Mouse (Mus musculus) splenic B cell, adult 2 months (primary cell): ENCODE data around the gene Prn.

ENCODE experiments used
- DNase-seq: peaks from one replicate; pipeline ENCODE4 v3.0.0-alpha.2; 2011; ENCODE audit warnings: low read depth, low spot score
- H3K27me3 ChIP-seq: 2 replicates; pipeline ENCODE4 v1.6.1; 2012; ENCODE audit warnings: mild to moderate bottlenecking, low read length, moderate library complexity, mixed read lengths; ENCODE audit not compliant: control insufficient read depth, poor library complexity, insufficient read depth, severe bottlenecking
- H3K36me3 ChIP-seq: 2 replicates; pipeline ENCODE4 v1.6.1; 2012; ENCODE audit warnings: mild to moderate bottlenecking, low read length, moderate library complexity, mixed read lengths; ENCODE audit not compliant: control insufficient read depth, poor library complexity, insufficient read depth, severe bottlenecking

The Prn gene

GRCm38 (mm10) chr2:131949767-131950597 lies 40.2 kb downstream of the Prn start:
- no peaks in the 10 kb centered on the region for H3K36me3 ChIP-seq
- no peaks in the 10 kb centered on the region for H3K27me3 ChIP-seq
- DNase-seq, result peak; percentile 67

GRCm38 (mm10) chr2:131950598-131951095 lies 40.9 kb downstream of the Prn start, which contains the start of gene Prnd:
TSS of gene Prnd (plus strand) at chr2:131950861.
- Histone ChIP-seq H3K27me3 (no peaks in the 10 kb centered on the region), H3K36me3 (no peaks in the 10 kb centered on the region)
- peak; percentile 55 for DNase-seq

DNA sequence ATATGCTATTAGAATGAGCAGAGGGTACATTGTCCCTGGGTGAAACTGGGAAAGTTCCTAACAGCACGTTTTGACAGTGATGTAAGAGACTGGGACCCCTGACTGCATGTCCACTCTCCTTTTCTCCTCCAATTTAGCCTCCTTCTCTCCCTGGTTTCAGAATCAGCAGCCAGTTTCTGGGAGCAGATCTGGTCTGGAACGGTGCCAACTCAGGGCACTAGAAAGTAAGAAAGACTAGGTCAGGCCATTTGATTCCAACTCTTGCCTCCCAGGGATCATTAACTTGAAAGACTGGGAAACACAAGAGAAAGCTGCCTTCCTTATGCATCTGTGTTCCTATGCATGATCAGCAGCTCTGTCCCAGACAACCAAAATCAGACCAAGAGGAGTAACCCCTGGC lies 42.7 kb downstream of the Prn start:
- Histone ChIP-seq H3K36me3 (no peaks in the 10 kb centered on the region), H3K27me3 (no peaks in the 10 kb centered on the region)
- no peak for DNase-seq

GRCm38 (mm10) chr2:131952961-131953538 lies 43.3 kb downstream of the Prn start:
- no peaks in the 10 kb centered on the region for H3K36me3 ChIP-seq
- peak; percentile 8 for DNase-seq
- H3K27me3 ChIP-seq, result no peaks in the 10 kb centered on the region

GRCm38 (mm10) chr2:131953711-131954110 lies 44.0 kb downstream of the Prn start:
- Histone ChIP-seq H3K27me3 (no peaks in the 10 kb centered on the region), H3K36me3 (no peaks in the 10 kb centered on the region)
- no peak for DNase-seq

GRCm38 (mm10) chr2:131954835-131955234 lies 45.1 kb downstream of the Prn start:
- no peak for DNase-seq
- no peaks in the 10 kb centered on the region for H3K27me3 ChIP-seq
- no peaks in the 10 kb centered on the region for H3K36me3 ChIP-seq

DNA sequence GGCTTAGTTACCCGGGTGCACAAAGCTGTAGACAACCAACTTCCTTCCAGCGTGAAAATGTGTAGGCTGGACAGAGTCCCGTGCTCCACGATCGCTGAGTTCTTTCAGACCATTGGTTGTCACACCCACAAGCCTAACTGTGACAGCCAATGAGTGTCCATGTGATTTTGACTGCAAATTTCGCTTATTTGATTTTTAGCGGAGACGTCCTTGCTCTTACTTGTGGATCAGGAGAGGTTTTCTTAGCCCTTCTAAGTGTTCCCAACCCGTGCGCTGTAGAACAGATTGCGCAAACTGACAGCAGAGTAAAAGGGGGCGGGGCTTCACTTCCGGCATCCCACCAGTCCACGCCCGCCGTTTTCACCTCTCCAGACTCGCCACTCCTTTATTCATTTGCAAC lies 45.5 kb downstream of the Prn start:
- Histone ChIP-seq H3K27me3 (no peaks in the 10 kb centered on the region), H3K36me3 (no peaks in the 10 kb centered on the region)
- peak; percentile 41 for DNase-seq

DNA sequence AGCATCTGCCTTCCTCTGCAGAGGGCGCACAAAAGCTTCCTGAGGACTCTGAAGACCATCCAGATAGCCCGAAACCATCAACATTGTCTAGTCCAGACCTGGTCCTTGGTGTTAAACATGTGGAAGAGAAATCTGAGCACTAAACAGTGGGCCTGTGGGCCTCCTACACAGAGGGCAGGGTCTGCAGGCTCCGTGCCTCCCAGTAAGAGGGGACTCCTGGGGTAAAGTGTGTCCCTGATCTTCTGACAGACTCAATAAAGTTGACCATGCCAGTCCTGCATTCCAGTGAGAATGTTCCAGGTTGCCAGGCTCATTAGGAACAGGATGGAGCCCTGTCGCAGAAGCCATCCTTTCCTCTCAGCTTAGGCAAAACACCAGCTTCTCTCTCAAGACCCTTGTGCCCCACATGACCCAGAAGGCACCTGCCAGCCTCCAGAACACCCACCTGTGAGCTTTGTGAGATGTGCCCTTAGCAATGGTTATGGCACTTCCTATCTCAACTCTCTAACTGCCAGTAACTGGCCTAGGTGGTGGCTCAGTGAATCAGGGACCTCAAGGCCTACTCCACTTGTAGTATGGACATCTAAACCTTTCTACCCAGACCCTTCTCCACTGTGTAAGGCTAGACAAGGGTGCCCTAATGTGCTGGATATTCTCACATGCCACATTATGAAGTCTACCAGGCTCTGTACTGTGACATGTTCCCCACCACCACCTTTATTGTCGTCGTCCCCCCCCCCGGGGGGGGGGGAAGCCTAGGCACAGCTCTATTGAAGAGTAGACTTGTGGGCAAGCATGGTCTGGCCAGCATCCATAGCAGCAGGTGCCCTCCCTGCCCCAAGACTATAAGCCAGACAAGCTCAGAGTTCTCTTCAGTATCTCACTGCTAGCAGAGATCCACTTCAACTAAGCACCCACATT lies 46.8 kb downstream of the Prn start:
- H3K36me3 ChIP-seq, result no peaks in the 10 kb centered on the region
- no peaks in the 10 kb centered on the region for H3K27me3 ChIP-seq
- DNase-seq, result no peak

DNA sequence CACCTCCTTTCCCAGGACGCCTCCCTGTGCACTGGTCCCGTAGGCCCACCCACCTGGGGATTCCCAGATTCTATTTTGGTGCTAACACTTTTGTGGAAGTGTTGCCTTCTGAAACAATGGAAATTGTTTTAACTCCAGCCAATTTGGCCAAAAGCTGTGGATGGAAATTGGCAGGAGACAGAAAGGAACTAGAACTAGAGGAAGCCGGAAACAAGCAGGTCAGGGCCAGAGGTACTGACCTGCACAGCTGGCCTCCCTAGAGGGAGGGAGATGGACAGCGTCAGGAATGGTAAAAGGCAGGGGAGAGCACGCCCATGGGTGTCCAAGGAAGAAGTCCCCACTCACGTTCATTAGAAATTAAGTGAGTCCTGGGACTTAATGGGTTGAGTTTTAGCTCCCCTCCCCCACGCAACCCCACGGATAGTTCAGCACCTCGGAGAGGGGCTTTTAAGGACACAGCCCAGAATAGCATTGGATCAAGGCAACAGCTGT lies 48.0 kb downstream of the Prn start:
- DNase-seq, result no peak
- no peaks in the 10 kb centered on the region for H3K27me3 ChIP-seq
- H3K36me3 ChIP-seq, result no peaks in the 10 kb centered on the region

DNA sequence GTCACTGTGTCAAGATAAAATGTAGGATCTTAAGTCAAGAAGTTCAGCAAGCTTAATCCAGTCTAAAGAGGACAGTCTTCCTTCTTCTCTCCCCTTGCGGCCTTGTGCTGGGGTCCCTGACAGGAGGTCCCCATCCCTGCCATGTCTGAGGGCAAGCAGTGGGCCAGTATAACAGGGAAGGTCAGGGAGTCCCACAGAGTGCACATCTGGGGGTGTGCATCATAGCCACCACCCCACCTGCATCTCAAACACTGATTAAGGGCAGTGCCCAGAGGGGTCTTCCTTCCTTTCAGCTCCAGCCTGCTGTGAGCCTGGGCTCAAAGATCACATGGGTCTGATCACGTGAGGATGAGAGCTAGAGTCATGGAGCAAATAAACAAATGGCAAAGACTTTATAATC lies 51.9 kb downstream of the Prn start:
- no peaks in the 10 kb centered on the region for H3K36me3 ChIP-seq
- no peaks in the 10 kb centered on the region for H3K27me3 ChIP-seq
- no peak for DNase-seq

- Histone ChIP-seq H3K27me3 (no peaks in the 10 kb centered on the region), H3K36me3 (no peaks in the 10 kb centered on the region)
- no peak for DNase-seq
Measured at GRCm38 (mm10) chr2:131970597-131970996, 60.8 kb downstream of the Prn start.

DNA sequence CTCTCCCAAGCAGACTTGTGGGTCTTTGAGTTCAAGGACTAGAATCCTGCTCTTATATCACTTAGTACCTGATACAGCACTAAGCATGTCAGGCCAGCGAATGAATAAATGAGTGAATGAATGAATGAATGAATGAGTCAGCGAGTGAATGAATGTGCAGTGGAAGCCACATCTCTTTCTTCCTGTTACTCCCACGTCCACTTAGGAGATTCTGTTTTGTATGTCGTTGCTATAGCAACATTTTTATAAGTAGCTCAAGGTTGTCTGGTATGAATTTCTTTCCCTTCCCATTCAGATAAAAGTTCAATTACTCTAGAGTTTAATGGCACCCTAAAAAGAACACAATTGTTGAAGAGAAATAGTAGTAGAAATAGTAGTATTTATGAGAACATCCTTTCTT lies 61.3 kb downstream of the Prn start:
- no peak for DNase-seq

DNA sequence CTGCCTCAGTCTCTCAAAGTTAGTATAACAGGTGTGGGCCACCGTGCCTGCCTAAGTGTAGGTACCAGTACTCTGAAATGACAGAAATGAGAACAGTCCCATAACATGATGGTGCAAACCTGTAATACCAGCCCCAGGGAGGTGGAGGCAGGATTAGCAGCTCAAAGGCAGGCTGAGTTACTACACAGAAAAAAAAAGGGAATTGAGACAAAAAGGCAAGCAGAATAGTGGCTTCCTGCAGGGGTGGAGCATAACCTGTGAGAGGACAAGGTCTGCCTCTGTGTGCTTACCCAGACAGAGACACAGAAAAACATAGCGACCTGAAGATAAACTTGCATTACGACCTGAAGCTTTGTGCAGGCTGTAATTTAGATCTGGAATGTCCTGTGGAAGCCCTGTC lies 66.9 kb downstream of the Prn start:
- Histone ChIP-seq H3K27me3 (no peaks in the 10 kb centered on the region), H3K36me3 (no peaks in the 10 kb centered on the region)
- DNase-seq, result peak; percentile 54

More for the DNA sequence above, 61.3 kb downstream of the Prn start:
- no peaks in the 10 kb centered on the region for H3K36me3 ChIP-seq
- H3K27me3 ChIP-seq, result no peaks in the 10 kb centered on the region

DNA sequence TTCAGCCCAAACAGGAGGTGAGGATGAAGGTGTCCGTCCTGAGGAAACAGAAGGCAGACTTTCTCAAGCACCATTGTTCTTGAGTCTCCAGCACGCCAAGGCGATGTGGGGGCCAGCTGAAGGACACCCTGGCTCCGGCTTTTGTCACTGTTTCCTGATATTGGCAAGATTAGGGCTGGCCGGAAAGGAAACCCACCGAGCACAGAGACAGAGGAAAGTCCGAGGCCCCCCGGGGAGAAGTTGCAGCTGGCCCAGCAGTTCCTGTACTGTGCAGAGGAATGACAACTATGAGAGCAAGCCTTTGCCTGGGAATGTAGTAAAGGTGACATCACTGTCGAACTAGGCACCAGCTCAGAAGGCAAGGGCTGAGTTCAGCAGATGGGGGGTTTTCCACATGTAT lies 71.1 kb downstream of the Prn start:
- H3K27me3 ChIP-seq, result no peaks in the 10 kb centered on the region
- no peak for DNase-seq

More for the DNA sequence above, 71.1 kb downstream of the Prn start:
- H3K36me3 ChIP-seq, result no peaks in the 10 kb centered on the region
